Mouse (Mus musculus) left cerebral cortex, postnatal 36 days (tissue): Measurements from ENCODE around the gene Fam187b. TPM values are rescaled to one million over a fixed set of nuclear protein-coding genes. Genes with fewer than 3 reads are reported as not detected.
A peak's percentile ranks its signal among the peaks of the same experiment; 100 is the strongest.

Source experiments
- DNase-seq, 2 experiments: peaks; one replicate each; pipeline ENCODE4 v3.0.0; 2021 to 2022; ENCODE audit warnings: low spot score in 2 of 2, mixed read lengths in 1 of 2
- intact Hi-C: fragments of 180-260 bp; cut with DNase I; formaldehyde crosslinking; loops from one replicate; pipeline ENCODE4 v1.15.1; 2025
- total RNA-seq, 2 experiments: library from RNA; stranded (reverse); gene quantifications; 2 replicates each; pipeline ENCODE4 v1.2.3; 2021

The Fam187b gene
- total RNA-seq, 2 experiments from 2014 or later = not detected

DNA sequence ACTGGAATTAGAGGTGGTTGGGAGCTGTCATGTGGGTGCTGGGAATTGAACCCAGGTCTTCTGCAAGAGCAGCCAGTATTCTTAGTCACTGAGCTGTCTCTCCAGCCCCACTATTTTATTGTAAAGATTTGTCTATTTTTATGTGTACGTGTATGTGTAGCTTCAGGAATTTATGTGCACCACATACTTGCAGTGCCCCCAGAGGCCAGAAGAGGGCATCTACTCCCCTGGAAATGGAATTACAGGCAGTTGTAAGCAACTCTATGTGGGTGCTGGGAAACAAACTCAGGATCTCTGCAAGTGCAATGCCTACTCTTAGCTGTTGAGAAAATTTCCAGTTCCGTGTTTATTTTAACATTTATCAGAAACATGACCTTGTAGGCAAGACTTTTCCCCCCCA is 22.9 kb downstream of the Fam187b start:
- DNase-seq = no peak
- intact Hi-C loops = no loop called here

DNA sequence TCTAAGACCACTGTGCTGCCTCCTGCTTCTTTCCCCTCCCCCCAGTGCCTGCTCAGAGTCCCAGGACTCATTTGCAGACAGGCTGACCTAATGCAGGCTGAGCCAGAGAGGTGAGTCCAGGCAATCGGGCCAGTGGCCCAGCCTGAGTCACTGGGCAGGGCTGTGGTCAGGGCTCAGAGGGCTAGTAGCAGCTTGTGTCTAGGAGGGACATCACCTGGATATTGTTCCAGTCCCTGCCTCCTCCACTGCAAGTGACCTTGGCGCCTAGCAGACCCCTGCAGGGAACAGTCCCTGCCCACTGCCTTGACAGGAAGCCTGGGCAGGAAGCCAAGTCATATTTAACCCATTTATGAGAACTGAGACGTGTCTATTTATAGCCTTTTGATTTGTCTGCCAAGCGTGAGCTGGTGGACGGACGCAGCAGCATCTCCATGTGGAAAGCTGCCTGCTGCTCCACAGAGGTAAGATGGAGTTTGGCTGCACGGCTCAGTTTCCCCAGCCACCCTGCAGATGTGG is 27.0 kb downstream of the Fam187b start:
- intact Hi-C loops = no loop called here
- DNase-seq = peak in 1 of 2 experiments; percentile 16

DNA sequence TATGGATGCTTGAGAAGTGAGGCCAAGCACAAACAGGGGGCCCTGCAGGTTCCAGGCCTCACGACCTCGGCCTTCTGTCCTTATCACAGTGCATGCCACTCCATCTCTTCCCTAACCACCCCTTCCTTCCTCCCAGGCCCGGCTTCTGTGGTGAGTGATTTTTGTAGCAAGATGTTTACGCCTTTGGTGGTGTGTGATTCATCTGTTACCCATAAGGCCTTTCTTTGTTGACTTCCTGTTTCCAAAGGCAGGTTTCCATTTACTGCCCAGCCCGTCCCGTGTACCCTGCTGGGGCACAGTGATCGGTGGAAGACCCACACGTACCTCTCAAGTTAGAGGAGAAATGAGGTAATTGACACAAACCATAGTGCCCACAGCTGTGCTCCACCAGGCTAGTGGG is 29.1 kb downstream of the Fam187b start:
- intact Hi-C loops = no loop called here
- DNase-seq = no peak

DNA sequence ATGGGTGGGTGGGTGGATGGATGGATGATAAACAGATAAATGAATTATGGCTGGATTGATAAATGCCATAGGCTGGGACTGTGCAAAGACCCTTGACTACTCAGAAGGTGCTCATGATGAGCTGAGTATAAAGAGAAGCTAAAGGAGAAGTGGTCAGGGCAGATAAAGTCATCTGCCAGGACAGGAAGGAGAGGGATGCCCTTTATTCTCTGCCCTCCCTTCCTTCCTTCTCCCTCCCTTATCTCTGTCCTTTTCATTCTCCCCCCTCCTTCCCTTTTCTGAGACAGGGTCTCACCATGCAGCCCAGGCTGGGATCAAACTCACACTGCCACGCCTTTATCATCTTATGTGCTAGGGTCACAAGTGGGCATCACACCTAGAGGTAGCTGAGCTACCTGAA is 34.2 kb downstream of the Fam187b start:
- intact Hi-C loops = no loop called here
- no peak for DNase-seq

DNA sequence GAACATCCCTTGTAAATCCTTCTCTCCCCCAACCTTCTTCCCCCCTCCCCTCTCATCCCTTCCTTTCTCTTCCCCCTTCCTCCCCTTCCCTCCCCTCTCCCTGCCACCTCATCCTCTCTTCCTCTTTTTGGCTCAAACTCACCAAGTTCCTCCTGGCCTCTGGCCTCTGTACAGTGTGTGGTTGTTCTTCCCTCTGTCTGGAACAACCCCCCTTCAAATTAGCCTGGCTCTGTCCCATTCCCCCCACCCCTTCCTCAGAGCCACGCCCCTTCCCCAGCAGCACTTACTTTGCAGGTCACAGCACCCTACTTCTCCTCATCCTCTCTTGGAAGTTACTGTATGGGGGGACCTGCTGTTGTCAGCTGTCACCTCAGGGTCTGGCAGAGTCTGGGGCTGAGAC is 34.6 kb downstream of the Fam187b start:
- no peak for DNase-seq
- intact Hi-C loops = no loop called here

DNA sequence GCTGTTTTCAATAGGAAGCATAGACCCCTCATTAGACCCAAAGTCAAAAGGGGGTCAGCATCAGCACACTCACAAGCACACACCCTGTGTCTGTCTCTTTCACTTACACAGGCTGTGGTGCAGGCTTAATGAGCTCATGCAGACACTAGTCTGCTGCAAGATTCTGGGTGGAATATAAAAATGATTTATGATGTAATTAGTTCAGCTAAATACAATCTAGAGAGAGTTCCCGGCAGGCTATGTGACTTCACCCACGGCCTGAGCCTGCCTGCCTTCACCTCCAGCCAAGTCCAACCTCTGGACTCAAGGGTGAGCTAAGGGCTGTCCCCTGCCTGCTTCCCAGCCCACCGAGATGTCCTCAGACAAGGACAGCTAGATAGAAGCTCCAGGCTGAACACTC is 35.3 kb downstream of the Fam187b start:
- no peak for DNase-seq
- intact Hi-C loops = no loop called here

DNA sequence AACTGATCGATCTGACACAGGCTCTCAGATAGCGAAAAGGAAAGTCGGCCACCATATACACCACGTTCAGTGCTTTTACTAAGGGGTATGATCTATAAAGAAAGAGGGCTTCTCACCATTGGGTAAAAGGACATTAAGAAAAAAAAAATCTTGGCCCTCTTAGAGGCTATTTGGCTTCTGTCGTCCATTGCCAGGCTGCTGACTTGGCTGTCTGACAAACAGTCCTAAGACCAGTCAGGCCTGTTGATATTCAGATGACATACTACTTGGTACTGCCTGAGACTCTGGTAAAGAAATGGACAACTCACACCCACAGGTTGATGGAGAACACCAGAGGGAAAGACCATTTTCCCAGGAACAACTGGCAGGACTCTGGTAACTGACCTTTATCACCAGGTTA is 39.4 kb downstream of the Fam187b start:
- no peak for DNase-seq
- intact Hi-C loops = no loop called here

DNA sequence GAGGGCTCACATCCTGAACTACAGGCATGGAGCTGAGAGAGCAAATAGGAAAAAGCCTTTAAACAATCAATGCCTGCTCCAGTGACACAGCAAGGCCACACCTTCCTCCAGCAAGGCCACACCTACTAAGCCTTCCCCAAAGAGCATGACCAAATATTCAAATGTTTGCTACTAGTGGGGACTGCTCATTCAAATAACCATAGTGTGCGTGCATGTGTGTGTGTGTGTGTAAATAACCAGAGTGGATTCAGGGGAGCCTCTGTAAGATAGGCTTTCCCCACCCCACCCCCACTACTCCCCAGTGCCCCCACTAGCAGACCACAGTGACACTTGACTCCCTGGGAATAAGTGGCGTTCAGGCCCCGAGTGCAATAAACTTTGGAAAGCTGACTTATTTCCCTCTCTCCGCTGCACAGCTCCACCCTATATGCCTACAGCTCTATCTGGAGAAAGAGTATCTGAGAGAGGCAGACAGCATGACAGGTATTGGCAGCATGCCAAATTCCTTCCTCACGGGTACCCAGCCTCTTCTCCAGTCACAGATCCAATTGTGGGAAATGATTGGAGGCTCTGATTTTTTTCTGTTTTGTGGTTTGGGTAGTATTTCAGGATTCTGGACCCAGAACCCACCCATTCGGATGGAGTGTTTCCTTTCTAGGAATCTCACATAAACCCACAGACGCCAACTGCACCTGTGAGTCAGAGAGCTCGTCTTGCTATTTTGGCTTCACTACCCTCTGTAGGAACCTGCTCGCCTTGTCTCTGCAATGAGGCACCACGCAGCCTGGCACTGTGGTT is 43.7 kb downstream of the Fam187b start:
- peak; percentile 76 to 80 for DNase-seq
- intact Hi-C loops = no loop called here

DNA sequence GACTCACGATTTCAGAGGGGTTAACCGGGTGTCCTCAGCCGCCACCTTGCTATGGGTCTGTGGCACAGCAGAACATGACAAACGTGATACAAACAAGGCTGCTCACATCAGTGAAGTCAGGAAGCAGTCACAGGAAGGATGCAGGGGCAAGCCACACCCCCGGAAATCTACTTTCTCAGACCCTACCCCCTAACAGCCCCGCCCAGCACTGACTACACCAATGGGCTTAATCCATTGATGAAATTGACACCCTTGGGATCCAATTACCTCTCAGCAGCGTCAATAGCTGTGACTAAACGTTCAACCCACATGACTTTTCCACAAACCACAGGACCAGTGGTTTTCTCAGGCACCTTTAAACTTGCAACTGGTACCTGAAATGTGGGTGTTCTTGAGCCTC is 55.0 kb downstream of the Fam187b start:
- DNase-seq = no peak
- intact Hi-C loops = no loop called here

DNA sequence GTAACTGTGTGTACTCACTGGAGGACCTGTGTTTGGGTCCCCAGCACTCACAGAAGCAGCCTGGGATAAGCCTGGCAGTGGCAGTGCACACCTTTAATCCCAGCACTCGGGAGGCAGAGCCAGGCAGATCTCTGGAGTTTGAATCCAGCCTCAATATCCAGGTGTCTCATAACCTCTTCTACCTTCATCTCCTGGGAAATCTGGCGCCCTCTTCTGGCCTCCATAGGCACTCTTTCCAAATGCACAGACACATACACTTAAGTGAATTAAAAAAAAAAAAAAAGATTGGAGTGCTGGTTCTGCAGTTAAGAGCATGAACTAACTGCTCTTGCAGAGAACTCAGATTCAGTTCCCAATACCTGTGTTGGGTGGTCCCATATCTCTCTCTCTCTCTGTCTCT is 57.1 kb downstream of the Fam187b start:
- intact Hi-C loops = no loop called here
- DNase-seq = no peak

DNA sequence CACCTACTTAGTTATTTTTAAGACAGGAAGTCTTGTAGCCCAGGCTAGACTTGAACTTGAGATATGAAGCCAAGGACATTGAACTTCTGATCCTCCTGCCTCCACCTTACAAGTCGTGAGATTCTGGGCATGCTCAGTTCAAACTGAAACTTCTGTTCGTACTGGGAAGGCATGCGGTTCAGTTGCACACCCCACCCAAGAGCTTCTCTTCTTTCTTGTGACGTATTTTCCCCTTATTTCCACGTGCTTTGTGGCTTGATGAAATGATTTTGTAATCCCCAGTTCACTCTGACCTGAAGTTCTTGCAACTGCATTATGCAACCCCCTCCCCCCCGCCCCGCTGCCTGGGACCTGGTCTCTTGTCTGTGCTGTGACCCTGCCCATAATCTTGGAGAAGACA is 58.1 kb downstream of the Fam187b start:
- intact Hi-C loops = no loop called here
- DNase-seq = no peak

DNA sequence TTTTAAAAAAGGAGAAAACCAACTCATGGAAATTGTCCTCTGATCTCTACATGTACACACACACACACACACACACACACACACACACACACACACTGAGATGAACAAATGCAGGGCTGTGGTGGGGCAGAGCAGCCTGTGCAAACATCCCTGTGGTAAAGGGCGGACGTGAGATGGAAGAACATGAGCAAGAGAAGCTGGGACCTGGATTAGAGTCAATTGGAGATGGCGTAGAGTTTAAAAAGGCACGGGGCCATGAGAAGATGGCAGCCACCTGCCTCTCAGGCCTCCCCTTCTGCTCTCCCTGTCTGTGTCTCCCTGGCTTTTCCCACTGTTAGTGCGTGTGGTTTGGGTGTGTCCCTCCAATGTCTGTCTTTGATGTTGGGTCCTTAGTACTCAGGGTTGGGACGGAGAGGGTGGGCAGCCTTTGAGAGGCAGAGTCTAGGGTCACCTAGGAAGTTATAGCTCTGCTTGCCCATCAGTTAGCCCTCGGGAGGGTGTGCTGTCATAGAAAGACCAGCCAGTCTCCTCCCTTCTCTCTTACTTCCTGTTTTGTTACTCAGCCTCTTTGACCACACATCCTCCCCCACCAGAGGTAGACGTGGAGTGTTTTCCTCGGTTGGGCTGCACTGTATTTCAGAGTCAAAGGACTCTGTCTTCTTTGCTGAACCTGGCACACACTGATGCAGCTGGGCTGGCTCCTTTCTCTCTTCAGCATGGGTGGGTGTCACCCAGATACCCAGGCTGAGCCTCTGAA is 60.0 kb downstream of the Fam187b start:
- intact Hi-C loops = no loop called here
- DNase-seq = no peak

DNA sequence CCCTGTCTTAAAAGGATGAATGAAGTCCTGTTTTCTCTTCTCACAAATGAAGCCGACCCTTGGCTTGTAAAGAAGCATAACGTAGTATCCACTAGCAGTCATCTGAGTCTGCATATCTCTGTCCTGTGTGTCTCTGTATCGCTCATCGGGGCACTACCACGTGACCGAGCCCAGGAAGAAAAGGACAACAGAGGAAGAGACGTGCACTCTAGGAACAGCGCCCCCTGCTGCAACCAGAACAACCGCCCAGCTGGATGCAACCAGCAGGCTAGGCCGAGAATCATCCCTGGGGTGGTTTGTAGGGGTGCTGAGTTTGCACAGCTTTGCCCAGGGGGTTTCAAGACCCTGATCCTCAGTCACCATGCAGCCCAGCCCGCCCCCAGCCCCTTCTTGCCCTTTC is 61.2 kb downstream of the Fam187b start:
- intact Hi-C loops = no loop called here
- no peak for DNase-seq

DNA sequence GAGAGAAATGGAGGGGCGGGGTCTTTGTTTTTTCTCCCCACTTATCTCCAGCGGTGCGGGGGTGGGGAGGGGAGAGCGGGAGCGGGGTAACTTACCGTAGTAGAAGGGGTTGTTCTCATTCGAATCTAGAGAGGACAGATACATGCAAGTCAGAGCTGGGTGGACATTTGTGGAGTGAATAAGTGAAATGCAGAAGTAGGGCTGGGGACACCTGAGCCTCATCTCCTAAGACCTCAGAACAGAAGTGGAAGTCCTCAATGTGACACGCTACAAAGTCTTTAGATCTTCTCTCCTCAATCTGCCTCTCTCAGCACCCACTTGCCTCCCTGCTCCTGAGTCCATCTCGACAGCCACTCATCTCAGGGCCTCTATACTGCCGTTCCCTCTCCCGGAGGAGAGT is 61.7 kb downstream of the Fam187b start:
- intact Hi-C loops = no loop called here

DNA sequence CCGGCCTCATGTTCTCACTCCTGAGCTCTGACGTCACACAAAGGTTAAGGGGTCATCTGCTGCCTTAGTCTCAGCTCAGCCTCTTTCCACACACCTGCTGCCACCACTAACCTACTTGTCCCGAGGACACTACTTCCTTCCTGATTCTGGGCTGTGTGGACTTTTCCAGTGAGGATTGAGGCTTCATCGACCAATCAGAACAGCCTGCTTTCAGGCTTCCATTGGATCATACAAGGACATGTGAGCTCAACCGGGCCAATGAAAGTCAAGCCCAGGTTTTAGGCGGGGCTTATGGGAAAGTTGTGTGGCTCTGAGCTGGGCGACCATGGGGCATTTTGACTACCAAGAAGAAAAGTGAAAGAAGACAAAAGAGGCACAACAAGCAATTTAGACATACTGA is 63.3 kb downstream of the Fam187b start:
- no peak for DNase-seq
- intact Hi-C loops = no loop called here

More for the DNA sequence above, 61.7 kb downstream of the Fam187b start:
- DNase-seq = no peak

DNA sequence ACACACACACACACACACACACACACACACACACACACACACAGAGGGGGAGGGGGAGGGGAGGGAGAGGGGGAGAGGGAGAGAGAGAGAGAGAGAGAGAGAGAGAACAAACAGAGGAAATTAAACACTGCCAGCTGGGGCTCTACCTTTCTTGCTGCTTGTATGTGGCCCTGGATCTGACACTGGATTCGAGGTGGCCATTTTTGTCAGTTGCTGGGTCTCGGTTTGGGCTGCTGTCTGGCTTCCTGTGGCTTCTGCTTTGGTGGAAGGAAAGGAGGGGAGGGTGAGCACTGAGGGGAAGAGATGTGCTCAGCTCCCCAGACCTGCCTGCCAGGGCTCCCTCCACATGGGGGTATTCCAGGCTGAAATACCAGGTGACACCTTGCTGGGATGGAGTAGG is 64.1 kb downstream of the Fam187b start:
- intact Hi-C loops = no loop called here
- DNase-seq = no peak

DNA sequence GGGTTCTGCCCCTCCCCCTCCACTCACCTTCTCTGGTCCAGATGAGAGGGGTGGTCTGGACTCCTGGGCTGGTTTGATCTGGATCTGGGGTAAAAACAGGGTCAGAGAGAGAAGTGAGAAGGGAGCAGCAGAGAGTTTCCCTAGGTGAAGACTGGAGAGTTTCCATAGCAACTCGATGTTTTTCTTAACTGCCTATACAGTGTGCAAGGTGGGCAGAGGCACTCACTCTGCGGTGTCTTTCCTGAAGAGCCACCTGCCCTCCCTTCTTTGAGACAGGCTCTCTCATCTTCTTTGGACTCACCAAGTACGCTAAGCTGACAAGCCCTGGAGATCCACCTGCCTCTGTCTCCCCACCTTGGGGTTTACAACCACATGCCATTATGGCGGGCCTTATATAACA is 65.4 kb downstream of the Fam187b start:
- intact Hi-C loops = no loop called here
- DNase-seq = no peak
